13 mouse cellular contexts compared by ENCODE assay signal in genomic region chr1:58720090-58720489, GRCm38 (mm10). TPM values are rescaled to one million over a fixed set of nuclear protein-coding genes. Genes with fewer than 3 reads are reported as not detected.
DNase-seq lines count a peak whose midpoint lies in the region; TF ChIP-seq lines count a peak whose summit lies in the region.
"Had no signal": no experiment of that assay in that cellular context is flagged by ENCODE, and none has a peak within 500 bp of the region (broad histone marks: within the 10 kb centered on the region; RNA-seq: fewer than 3 reads in every experiment).

No protein-coding gene starts in this region.

- 21% methylated on average over 8 of the region's 8 CpGs for WGBS in liver, adult 2 months
- whole genome bisulfite sequencing in bone marrow, adult 2 months = 44% methylated on average over 8 of the region's 8 CpGs

- TF ChIP-seq POLR2A in liver, adult 2 months (IDR thresholded peaks at IDR 0.05; ENCODE audit: extremely low read depth, insufficient read depth, low read length) = no peak
- TF ChIP-seq POLR2A in bone marrow, adult 2 months (IDR thresholded peaks at IDR 0.05; ENCODE audit: borderline replicate concordance, control insufficient read depth, low read depth, low read length) = no peak

- H3K79me2 ChIP-seq in liver, adult 2 months (ENCODE audit: control insufficient read depth, insufficient read depth, low read length) = peaks cover 17% of the 10 kb centered on the region; the same call in 1 of the 2 replicates

- peaks cover 35% of the 10 kb centered on the region for H3K36me3 ChIP-seq in liver, adult 2 months (ENCODE audit: control insufficient read depth, insufficient read depth, low read length)

- no peaks in the 10 kb centered on the region for H3K27me3 ChIP-seq in liver, adult 2 months (ENCODE audit: control insufficient read depth, insufficient read depth, low read length)

- DNase-seq in liver, adult 2 months (ENCODE audit: extremely low read depth, low read depth, low spot score) = peak; percentile 54
- no peak for DNase-seq in liver
- peak; percentile 59 for DNase-seq in induced T-regulatory cell, adult 2 months (ENCODE audit: low read depth)
- peak; percentile 30 for DNase-seq in naive thymus-derived CD4-positive, alpha-beta T cell, adult 2 months (ENCODE audit: low read depth)
- DNase-seq in frontal cortex, postnatal 14 days (ENCODE audit: low spot score in 2 of 2) = no peak
- no peak for DNase-seq in Muller cell, postnatal 12 days (ENCODE audit: inconsistent ontology term)
- DNase-seq: cerebellum, postnatal 36 days had no signal

- no peak for TF ChIP-seq CTCF in liver, adult 2 months (IDR thresholded peaks at IDR 0.05; ENCODE audit: low read depth, low read length)
- no peak for TF ChIP-seq CTCF in bone marrow, adult 2 months (IDR thresholded peaks at IDR 0.05; ENCODE audit: control insufficient read depth, insufficient read depth, low read length)

- H3K4me3 ChIP-seq in liver, adult 2 months (ENCODE audit: insufficient read depth, low read depth, low read length) = no peak overlapping the region
- H3K4me3 ChIP-seq in bone marrow, adult 2 months (replicated peaks; ENCODE audit: control insufficient read depth, low read depth, low read length) = no peak overlapping the region
- H3K4me3 ChIP-seq: erythroblast, embryonic 14.5 days had no signal

- H3K27ac ChIP-seq in liver, adult 2 months (replicated peaks; ENCODE audit: insufficient read depth, low read depth, low read length) = no peak overlapping the region
- peak overlapping the region; percentile 24; the same call in 1 of the 2 replicates for H3K27ac ChIP-seq in bone marrow, adult 2 months (ENCODE audit: control insufficient read depth, insufficient read depth, low read depth, low read length, poor library complexity)

- no peak overlapping the region for H3K9ac ChIP-seq in liver, adult 2 months (ENCODE audit: low read depth, low read length)

- peaks cover 44% of the 10 kb centered on the region for H3K4me1 ChIP-seq in liver, adult 2 months (ENCODE audit: control insufficient read depth, insufficient read depth, low read length)
- peaks cover 10% of the 10 kb centered on the region for H3K4me1 ChIP-seq in bone marrow, adult 2 months (ENCODE audit: control insufficient read depth, insufficient read depth, low read length)

RNA-seq across cellular contexts. Expression of gene Cflar, which starts 8.8 kb away (rescaled TPM):
- 95.0 and 98.7 TPM in 2 replicates for total RNA-seq in liver, adult 2 months (2014; rRNA removed)
- polyA plus RNA-seq in liver, adult 2 months (2012; rRNA removed) = 43.5 and 45.7 TPM in 2 replicates
- 32.3 and 72.0 TPM in 2 replicates for polyA plus RNA-seq in bone marrow, adult 2 months (2011; ENCODE audit: insufficient read depth, insufficient read length, low replicate concordance, missing spikeins)

RNA-seq across cellular contexts. Expression of gene Als2cr12, which starts 24.3 kb away (rescaled TPM):
- 0.13 and 0.74 TPM in 2 replicates for total RNA-seq in liver, adult 2 months (2014; rRNA removed)
- polyA plus RNA-seq in liver, adult 2 months (2012; rRNA removed) = 0.07 TPM in 1 of 2 replicates, not detected in the other
- polyA plus RNA-seq in bone marrow, adult 2 months (2011; ENCODE audit: insufficient read depth, insufficient read length, low replicate concordance, missing spikeins) = not detected in 2 replicates
- total RNA-seq: left cerebral cortex, postnatal 14 days; MEL had no signal
- polyA plus RNA-seq: erythroblast, embryonic 14.5 days; inflammation-experienced regulatory T-cells, adult 6 months; neural tube, embryonic 11.5 days had no signal

Comparison
In these comparisons a context has a peak if more than half of its experiments do, and no peak if none do; other contexts are left out.
1. DNase-seq: peak in liver, adult 2 months (single experiment), induced T-regulatory cell, adult 2 months (single experiment) and naive thymus-derived CD4-positive, alpha-beta T cell, adult 2 months (single experiment); none in liver (single experiment), frontal cortex, postnatal 14 days (0 of 2) and Muller cell, postnatal 12 days (single experiment).